ENCODE assay signal across 10 mouse cellular contexts in the genomic region with DNA sequence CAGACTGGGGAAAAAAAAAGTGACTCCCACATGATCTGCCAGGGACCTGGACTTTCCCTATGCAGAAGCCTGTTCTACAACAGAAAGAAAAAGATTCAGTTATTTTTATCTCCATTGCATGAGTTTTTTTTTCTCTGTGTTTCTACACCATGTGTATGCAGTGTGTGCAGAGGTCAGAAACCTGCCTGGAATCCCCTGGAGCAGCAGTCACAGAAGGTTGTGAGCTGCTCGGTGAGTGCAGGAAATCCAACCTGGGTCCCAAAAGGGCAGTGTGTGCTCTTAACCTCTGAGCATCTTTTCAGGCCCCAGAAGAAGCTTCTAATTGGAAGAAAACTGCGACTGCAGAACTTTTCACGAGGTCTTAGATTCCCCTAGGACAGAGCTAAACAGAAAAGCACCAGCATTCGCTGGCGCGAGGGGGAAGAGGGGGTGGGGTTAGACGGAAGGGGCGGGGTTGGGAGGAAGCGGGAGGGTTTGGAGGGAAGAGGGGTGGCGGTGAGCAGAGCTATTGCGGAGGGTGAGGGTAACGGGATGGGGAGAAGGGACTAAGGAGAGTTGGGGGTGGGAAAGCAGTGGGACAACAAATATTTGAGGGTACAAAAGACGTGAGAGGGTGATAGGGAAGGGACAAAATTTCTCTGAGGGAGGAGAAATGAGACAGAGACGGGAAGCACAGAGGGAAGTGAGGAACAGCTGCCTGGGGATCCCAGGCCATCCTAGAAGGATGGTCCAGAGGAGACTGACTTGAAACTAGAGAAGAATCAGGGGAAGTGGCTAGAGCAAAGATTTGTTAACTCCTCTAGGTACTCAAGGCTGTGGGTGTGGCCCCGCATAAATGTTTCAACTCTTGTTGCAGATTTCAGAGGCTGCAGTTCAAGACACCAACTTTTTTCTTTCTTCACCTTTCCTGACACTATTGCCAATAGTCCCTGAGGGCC. TPM values are rescaled to one million over a fixed set of nuclear protein-coding genes. Genes with fewer than 3 reads are reported as not detected.
DNase-seq lines count a peak whose midpoint lies in the region; ATAC-seq and TF ChIP-seq lines count a peak whose summit lies in the region.
"Not testable (repeated sequence)": the region's sequence is repeated elsewhere in the genome, so short reads cannot be mapped to it uniquely, and the experiment has no call there.
"Had no signal": no experiment of that assay in that cellular context is flagged by ENCODE, and none has a peak within 500 bp of the region (broad histone marks: within the 10 kb centered on the region; RNA-seq: fewer than 3 reads in every experiment).

No protein-coding gene starts in this region.

- H3K4me3 ChIP-seq in forebrain, embryonic 11.5 days (ENCODE audit: low read depth, low read length); liver, adult 2 months (ENCODE audit: insufficient read depth, low read depth, low read length): not testable (repeated sequence)
- H3K4me3 ChIP-seq in heart, embryonic 15.5 days, result peak overlapping the region; percentile 35
- H3K4me3 ChIP-seq in intestine, embryonic 15.5 days (replicated peaks), result 0 out of 2 replicates have a peak overlapping the region, but pooled peaks have one; percentile 9
- H3K4me3 ChIP-seq in midbrain, embryonic 10.5 days, result peak overlapping the region; percentile 41

- not testable (repeated sequence) for H3K27me3 ChIP-seq in forebrain, embryonic 11.5 days (ENCODE audit: control insufficient read depth, insufficient read depth, low read length); heart, embryonic 15.5 days; intestine, embryonic 15.5 days (replicated peaks); liver, adult 2 months (ENCODE audit: control insufficient read depth, insufficient read depth, low read length); midbrain, embryonic 10.5 days (ENCODE audit: low read depth, poor library complexity, severe bottlenecking)

- peak; percentile 18 for DNase-seq in adrenal gland, postnatal 10 days
- peak; percentile 57 for DNase-seq in forebrain, embryonic 11.5 days (ENCODE audit: low spot score)
- peak; percentile 23 for DNase-seq in liver, adult 2 months (ENCODE audit: extremely low read depth, low read depth, low spot score)
- DNase-seq in midbrain, embryonic 10.5 days (ENCODE audit: low spot score), result peak; percentile 18
- peak; percentile 8 for DNase-seq in ovary, postnatal 36 days (ENCODE audit: low spot score)

- peak overlapping the region; percentile 32; the same call in 1 of the 2 replicates for H3K4me2 ChIP-seq in forebrain, embryonic 11.5 days (ENCODE audit: low read depth, low read length, severe bottlenecking)
- peak overlapping the region; percentile 51 for H3K4me2 ChIP-seq in heart, embryonic 15.5 days
- H3K4me2 ChIP-seq in intestine, embryonic 15.5 days (replicated peaks), result peak overlapping the region; percentile 43

- peak; percentile 81 for ATAC-seq in forebrain, embryonic 11.5 days (replicated peaks; ENCODE audit: low FRiP score)
- not testable (repeated sequence) for ATAC-seq in heart, embryonic 15.5 days (replicated peaks; ENCODE audit: insufficient number of reproducible peaks, insufficient read depth, low FRiP score, low read depth)
- ATAC-seq in intestine, embryonic 15.5 days, result peak; percentile 88

- 1% methylated on average over 7 of the region's 15 CpGs for WGBS in forebrain, embryonic 11.5 days
- WGBS in heart, embryonic 15.5 days, result under 1% methylated on average over 11 of the region's 15 CpGs
- 0% methylated on average over 8 of the region's 15 CpGs for WGBS in intestine, embryonic 15.5 days
- WGBS in liver, adult 2 months, result 0% methylated on average over 6 of the region's 15 CpGs
- 2% methylated on average over 9 of the region's 15 CpGs for WGBS in midbrain, embryonic 10.5 days

- not testable (repeated sequence) for TF ChIP-seq POLR2A in liver, adult 2 months (IDR thresholded peaks at IDR 0.05; ENCODE audit: extremely low read depth, insufficient read depth, low read length)

- H3K4me1 ChIP-seq in forebrain, embryonic 11.5 days (replicated peaks; ENCODE audit: control insufficient read depth, insufficient read depth, low read length); heart, embryonic 15.5 days (replicated peaks); intestine, embryonic 15.5 days (replicated peaks); liver, adult 2 months (ENCODE audit: control insufficient read depth, insufficient read depth, low read length); midbrain, embryonic 10.5 days: not testable (repeated sequence)

- not testable (repeated sequence) for H3K9me3 ChIP-seq in forebrain, embryonic 11.5 days (ENCODE audit: control insufficient read depth, low read length); heart, embryonic 15.5 days (replicated peaks); intestine, embryonic 15.5 days; midbrain, embryonic 10.5 days (replicated peaks)

- not testable (repeated sequence) for H3K36me3 ChIP-seq in forebrain, embryonic 11.5 days (ENCODE audit: control insufficient read depth, insufficient read depth, low read length); heart, embryonic 15.5 days; intestine, embryonic 15.5 days; liver, adult 2 months (ENCODE audit: control insufficient read depth, insufficient read depth, low read length); midbrain, embryonic 10.5 days

- H3K9ac ChIP-seq in forebrain, embryonic 11.5 days (ENCODE audit: low read length); heart, embryonic 15.5 days; intestine, embryonic 15.5 days; liver, adult 2 months (ENCODE audit: low read depth, low read length): not testable (repeated sequence)

- not testable (repeated sequence) for H3K27ac ChIP-seq in forebrain, embryonic 11.5 days (ENCODE audit: low read depth, low read length); heart, embryonic 15.5 days; intestine, embryonic 15.5 days; liver, adult 2 months (replicated peaks; ENCODE audit: insufficient read depth, low read depth, low read length)
- H3K27ac ChIP-seq in midbrain, embryonic 10.5 days (replicated peaks), result 0 out of 2 replicates have a peak overlapping the region, but pooled peaks have one; percentile 55

- not testable (repeated sequence) for TF ChIP-seq CTCF in liver, adult 2 months (IDR thresholded peaks at IDR 0.05; ENCODE audit: low read depth, low read length)

- not testable (repeated sequence) for H3K79me2 ChIP-seq in liver, adult 2 months (ENCODE audit: control insufficient read depth, insufficient read depth, low read length)

RNA-seq across cellular contexts. Expression of a gene that starts 1.3 kb away (rescaled TPM):
- 1 to 10 TPM; 1.3 to 4.3 TPM for total RNA-seq in adrenal gland, postnatal 10 days (2021)
- 16.5 and 17.8 TPM in 2 replicates for polyA plus RNA-seq in forebrain, embryonic 11.5 days (2014; fragmentation: Nextera tagmentation; extraction: Ambion mirVana)
- 5.3 and 5.6 TPM in 2 replicates for polyA plus RNA-seq in heart, embryonic 15.5 days (2015; fragmentation: Nextera tagmentation; extraction: Ambion mirVana)
- 9.1 and 10.8 TPM in 2 replicates for polyA plus RNA-seq in intestine, embryonic 15.5 days (2015; fragmentation: Nextera tagmentation; extraction: Ambion mirVana)
- total RNA-seq in liver, adult 2 months (2014; rRNA removed), result 13.0 and 18.3 TPM in 2 replicates
- 9.1 and 17.7 TPM in 2 replicates for polyA plus RNA-seq in liver, adult 2 months (2012; rRNA removed)
- 18.0 and 19.6 TPM in 2 replicates for polyA plus RNA-seq in midbrain, embryonic 10.5 days (2016; fragmentation: Nextera tagmentation; extraction: Ambion mirVana)
- total RNA-seq: common myeloid progenitor, adult 5-6 weeks; gastrocnemius, adult 8-10 months; layer of hippocampus, postnatal 10 days had no signal
